Mouse (Mus musculus): ENCODE measurements around the gene Gm43518.

DNA sequence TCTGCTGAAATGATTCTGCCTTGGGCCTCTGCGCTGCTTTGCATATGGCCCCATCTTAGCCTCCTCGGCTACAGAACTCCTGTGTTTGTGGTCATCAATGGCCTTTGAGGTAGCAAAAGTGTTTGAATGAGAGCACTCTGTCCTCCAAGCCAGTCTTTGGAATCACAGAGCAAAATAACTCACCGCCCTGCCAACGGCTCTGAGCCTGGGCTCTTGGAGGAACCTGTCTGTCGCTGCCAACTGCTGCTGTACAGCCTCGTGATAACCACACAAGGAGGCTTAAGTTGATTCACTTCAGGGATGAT is 54.0 kb downstream of the Gm43518 start:
- TF ChIP-seq CTCF (IDR thresholded peaks at IDR 0.05; ENCODE audit: extremely low read depth, insufficient read depth, insufficient read length, insufficient replicate concordance), result no peak
- TF ChIP-seq POLR2A (IDR thresholded peaks at IDR 0.05; ENCODE audit: low read depth, low read length), result no peak

All from spleen, adult 2 months (tissue).